Mouse (Mus musculus) lung, embryonic 16.5 days (tissue): ENCODE results near the gene Shank2. TPM values are rescaled to one million over a fixed set of nuclear protein-coding genes. Genes with fewer than 3 reads are reported as not detected.

Source experiments
- ATAC-seq: fragments of 200-750 bp; cut with Nextera tagmentation; 2 replicates; pipeline ENCODE4 v1.8.0; 2017; ENCODE audit warnings: low read depth, mild to moderate bottlenecking, moderate library complexity
- H3K27ac ChIP-seq: fragments of 300-500 bp; sonication (generic); 2 replicates; pipeline ENCODE4 v1.5.1; 2014; ENCODE audit warnings: mild to moderate bottlenecking, control low read depth, low read length
- H3K27me3 ChIP-seq: fragments of 300-500 bp; sonication (generic); 2 replicates; pipeline ENCODE4 v1.6.1; 2014; ENCODE audit warnings: low read depth, low read length, mixed read lengths; ENCODE audit not compliant: control insufficient read depth, insufficient read depth
- H3K36me3 ChIP-seq: fragments of 300-500 bp; sonication (generic); 2 replicates; pipeline ENCODE4 v1.6.1; 2014; ENCODE audit warnings: low read length; ENCODE audit not compliant: control insufficient read depth, insufficient read depth
- H3K4me1 ChIP-seq: fragments of 300-500 bp; sonication (generic); replicated peaks from 2 replicates; pipeline ENCODE4 v1.6.1; 2014; ENCODE audit warnings: low read length, mixed read lengths; ENCODE audit not compliant: control insufficient read depth, insufficient read depth
- H3K4me2 ChIP-seq: fragments of 300-500 bp; sonication (generic); 2 replicates; pipeline ENCODE4 v1.6.1; 2014; ENCODE audit warnings: low read depth, low read length, control low read depth
- H3K4me3 ChIP-seq: fragments of 300-500 bp; sonication (generic); 2 replicates; pipeline ENCODE4 v1.5.1; 2014; ENCODE audit warnings: mild to moderate bottlenecking, low read length, control low read depth
- H3K9ac ChIP-seq: fragments of 300-500 bp; sonication (generic); 2 replicates; pipeline ENCODE4 v1.6.1; 2014; ENCODE audit warnings: low read length, control low read depth
- H3K9me3 ChIP-seq: fragments of 300-500 bp; sonication (generic); 2 replicates; pipeline ENCODE4 v1.6.1; 2016; ENCODE audit warnings: low read length; ENCODE audit not compliant: control insufficient read depth
- WGBS: fragments of 180-500 bp; shearing (Covaris S2); extraction: QIAGEN DNeasy Blood & Tissue Kit; methylation state at CpG from one replicate; pipeline ENCODE4 v1.1.7; 2014; 5-methylcytosine and 5-hydroxymethylcytosine counted together
- polyA plus RNA-seq: library from polyadenylated mRNA; unstranded; fragments of >200 nt; fragmentation: Nextera tagmentation; extraction: Ambion mirVana; gene quantifications from 2 replicates; pipeline ENCODE4 v1.2.1, GENCODE M21; 2015

Gene Shank2
- polyA plus RNA-seq, 1 experiment from 2014 or later = 1.6 TPM

GRCm38 (mm10) chr7:144448186-144448585 is 446.5 kb downstream of the Shank2 start:
- no peak overlapping the region for H3K9ac ChIP-seq
- WGBS = 87% methylated on average over 1 of the region's 1 CpGs
- H3K27me3 ChIP-seq = no peaks in the 10 kb centered on the region
- no peak overlapping the region for H3K4me2 ChIP-seq
- no peak overlapping the region for H3K27ac ChIP-seq
- peaks cover 59% of the 10 kb centered on the region for H3K36me3 ChIP-seq
- H3K4me1 ChIP-seq = no peaks in the 10 kb centered on the region
- no peak for ATAC-seq
- H3K4me3 ChIP-seq = no peak overlapping the region
- H3K9me3 ChIP-seq = no peaks in the 10 kb centered on the region

- Histone ChIP-seq H3K9ac (no peak overlapping the region), H3K4me2 (no peak overlapping the region), H3K27ac (no peak overlapping the region), H3K27me3 (no peaks in the 10 kb centered on the region), H3K4me1 (no peaks in the 10 kb centered on the region), H3K4me3 (no peak overlapping the region), H3K9me3 (no peaks in the 10 kb centered on the region), H3K36me3 (peaks cover 69% of the 10 kb centered on the region)
- peak; percentile 55; the same call in 1 of the 2 replicates for ATAC-seq
- 84% methylated on average over 13 of the region's 13 CpGs for WGBS
Measured at GRCm38 (mm10) chr7:144449637-144450570, 448.2 kb downstream of the Shank2 start.

GRCm38 (mm10) chr7:144450661-144451060 is 448.9 kb downstream of the Shank2 start:
- Histone ChIP-seq H3K27me3 (no peaks in the 10 kb centered on the region), H3K4me2 (no peak overlapping the region), H3K9me3 (no peaks in the 10 kb centered on the region), H3K36me3 (peaks cover 62% of the 10 kb centered on the region), H3K4me3 (no peak overlapping the region), H3K9ac (no peak overlapping the region), H3K4me1 (no peaks in the 10 kb centered on the region), H3K27ac (no peak overlapping the region)
- no peak for ATAC-seq
- 89% methylated on average over 9 of the region's 9 CpGs for WGBS

GRCm38 (mm10) chr7:144458881-144459280 is 457.2 kb downstream of the Shank2 start:
- Histone ChIP-seq H3K36me3 (peaks cover 69% of the 10 kb centered on the region), H3K27me3 (no peaks in the 10 kb centered on the region), H3K4me3 (no peak overlapping the region), H3K4me2 (no peak overlapping the region), H3K9ac (no peak overlapping the region), H3K9me3 (no peaks in the 10 kb centered on the region), H3K27ac (no peak overlapping the region), H3K4me1 (no peaks in the 10 kb centered on the region)
- ATAC-seq = no peak
- WGBS = 83% methylated on average over 1 of the region's 1 CpGs

GRCm38 (mm10) chr7:144461246-144461902 is 459.6 kb downstream of the Shank2 start:
- H3K9ac ChIP-seq = no peak overlapping the region
- WGBS = 83% methylated on average over 6 of the region's 6 CpGs
- ATAC-seq = no peak

GRCm38 (mm10) chr7:144462577-144462976 is 460.8 kb downstream of the Shank2 start:
- Histone ChIP-seq H3K36me3 (peaks cover 60% of the 10 kb centered on the region), H3K4me1 (no peaks in the 10 kb centered on the region), H3K9me3 (no peaks in the 10 kb centered on the region), H3K9ac (no peak overlapping the region), H3K27me3 (no peaks in the 10 kb centered on the region), H3K27ac (no peak overlapping the region), H3K4me3 (no peak overlapping the region), H3K4me2 (no peak overlapping the region)
- WGBS = 79% methylated on average over 7 of the region's 7 CpGs
- ATAC-seq = no peak

More at GRCm38 (mm10) chr7:144461246-144461902, 459.6 kb downstream of the Shank2 start:
- no peak overlapping the region for H3K4me2 ChIP-seq
- H3K36me3 ChIP-seq = peaks cover 72% of the 10 kb centered on the region
- no peak overlapping the region for H3K4me3 ChIP-seq
- H3K4me1 ChIP-seq = no peaks in the 10 kb centered on the region
- no peak overlapping the region for H3K27ac ChIP-seq
- no peaks in the 10 kb centered on the region for H3K9me3 ChIP-seq
- no peaks in the 10 kb centered on the region for H3K27me3 ChIP-seq

GRCm38 (mm10) chr7:144468741-144469140 is 467.0 kb downstream of the Shank2 start:
- peak overlapping the region; percentile 88; the same call in 1 of the 2 replicates for H3K4me3 ChIP-seq
- H3K9ac ChIP-seq = peak overlapping the region; percentile 97

GRCm38 (mm10) chr7:144469181-144469641 is 467.5 kb downstream of the Shank2 start:
- WGBS = 7% methylated on average over 4 of the region's 4 CpGs
- peak overlapping the region; percentile 97 for H3K9ac ChIP-seq
- peak overlapping the region; percentile 74 for H3K4me2 ChIP-seq
- peak overlapping the region; percentile 86 for H3K27ac ChIP-seq
- H3K4me1 ChIP-seq = peaks cover 14% of the 10 kb centered on the region
- ATAC-seq = peak; percentile 44
- H3K36me3 ChIP-seq = peaks cover 12% of the 10 kb centered on the region
- H3K4me3 ChIP-seq = peak overlapping the region; percentile 88
- H3K9me3 ChIP-seq = no peaks in the 10 kb centered on the region
- H3K27me3 ChIP-seq = no peaks in the 10 kb centered on the region

More at GRCm38 (mm10) chr7:144468741-144469140, 467.0 kb downstream of the Shank2 start:
- ATAC-seq = no peak
- peak overlapping the region; percentile 74 for H3K4me2 ChIP-seq
- 77% methylated on average over 5 of the region's 5 CpGs for WGBS
- H3K27me3 ChIP-seq = no peaks in the 10 kb centered on the region
- no peaks in the 10 kb centered on the region for H3K9me3 ChIP-seq
- peaks cover 15% of the 10 kb centered on the region for H3K36me3 ChIP-seq
- peak overlapping the region; percentile 86; the same call in 1 of the 2 replicates for H3K27ac ChIP-seq
- peaks cover 14% of the 10 kb centered on the region for H3K4me1 ChIP-seq
